In genomic region chr2:119326161-119327101, GRCm38 (mm10) we compare ENCODE assay signal across 8 mouse cellular contexts. TPM values are rescaled to one million over a fixed set of nuclear protein-coding genes. Genes with fewer than 3 reads are reported as not detected.
DNase-seq lines count a peak whose midpoint lies in the region; ATAC-seq and TF ChIP-seq lines count a peak whose summit lies in the region.

No protein-coding gene starts in this region.

- H3K36me3 ChIP-seq in heart, embryonic 12.5 days, result 0 out of 2 replicates have a peak, but pooled peaks cover 3% of the 10 kb centered on the region
- H3K36me3 ChIP-seq in limb, embryonic 12.5 days, result no peaks in the 10 kb centered on the region

- DNase-seq in kidney, adult 18-20 months, result peak; percentile 51
- DNase-seq in kidney, adult 9 months, result no peak
- DNase-seq in R1 (ENCODE audit: low read depth, low spot score) (peak; percentile 50), adipocyte (ENCODE audit: low spot score) (no peak)
- DNase-seq in testis, postnatal 10 days (ENCODE audit: low spot score), result no peak

- H3K4me3 ChIP-seq in heart, embryonic 12.5 days, result peak overlapping the region; percentile 57
- peak overlapping the region; percentile 51 for H3K4me3 ChIP-seq in limb, embryonic 12.5 days (replicated peaks)
- H3K4me3 ChIP-seq in olfactory bulb, adult 2 months (ENCODE audit: insufficient read depth, low read depth, low read length), result peak overlapping the region; percentile 51

- TF ChIP-seq POLR2A in olfactory bulb, adult 2 months (IDR thresholded peaks at IDR 0.05; ENCODE audit: insufficient read depth, low read depth, low read length), result no peak

- peak overlapping the region; percentile 53 for H3K27ac ChIP-seq in heart, embryonic 12.5 days (ENCODE audit: poor library complexity, severe bottlenecking)
- 0 out of 2 replicates have a peak overlapping the region, but pooled peaks have one; percentile 4 for H3K27ac ChIP-seq in limb, embryonic 12.5 days
- H3K27ac ChIP-seq in olfactory bulb, adult 2 months (ENCODE audit: insufficient read depth, low read depth, low read length), result no peak overlapping the region

- H3K9ac ChIP-seq in heart, embryonic 12.5 days, result peak overlapping the region; percentile 78
- H3K9ac ChIP-seq in limb, embryonic 12.5 days (replicated peaks), result peak overlapping the region; percentile 57

- H3K27me3 ChIP-seq in heart, embryonic 12.5 days (replicated peaks), result peaks cover 98% of the 10 kb centered on the region
- H3K27me3 ChIP-seq in limb, embryonic 12.5 days, result peaks cover 100% of the 10 kb centered on the region

- WGBS in heart, embryonic 12.5 days, result under 1% methylated on average over 61 of the region's 61 CpGs
- under 1% methylated on average over 61 of the region's 61 CpGs for WGBS in limb, embryonic 12.5 days
- whole genome bisulfite sequencing in olfactory bulb, adult 2 months, result under 1% methylated on average over 61 of the region's 61 CpGs

- peak overlapping the region; percentile 85 for H3K4me2 ChIP-seq in heart, embryonic 12.5 days
- H3K4me2 ChIP-seq in limb, embryonic 12.5 days, result peak overlapping the region; percentile 82

- H3K9me3 ChIP-seq in heart, embryonic 12.5 days (replicated peaks), result no peaks in the 10 kb centered on the region
- no peaks in the 10 kb centered on the region for H3K9me3 ChIP-seq in limb, embryonic 12.5 days

- TF ChIP-seq CTCF in olfactory bulb, adult 2 months (IDR thresholded peaks at IDR 0.05; ENCODE audit: insufficient read depth, low read depth, low read length), result no peak; the same call in 1 of the 2 replicates

- no peak for ATAC-seq in heart, embryonic 12.5 days (ENCODE audit: insufficient number of reproducible peaks, low FRiP score)
- no peak for ATAC-seq in limb, embryonic 12.5 days (ENCODE audit: insufficient number of reproducible peaks, insufficient read depth, low FRiP score, low TSS enrichment, low read depth)

- peaks cover 58% of the 10 kb centered on the region for H3K4me1 ChIP-seq in heart, embryonic 12.5 days (replicated peaks)
- H3K4me1 ChIP-seq in limb, embryonic 12.5 days (replicated peaks), result peaks cover 55% of the 10 kb centered on the region
- peaks cover 49% of the 10 kb centered on the region for H3K4me1 ChIP-seq in olfactory bulb, adult 2 months (ENCODE audit: control insufficient read depth, insufficient read depth, low read length)

RNA-seq across cellular contexts. Expression of gene Dll4, which starts 0.8 kb away (rescaled TPM):
- polyA plus RNA-seq in heart, embryonic 12.5 days (2016; fragmentation: Nextera tagmentation; extraction: Ambion mirVana), result 6.5 and 6.8 TPM in 2 replicates
- polyA plus RNA-seq in limb, embryonic 12.5 days (2016; fragmentation: Nextera tagmentation; extraction: Ambion mirVana), result 4.8 and 5.3 TPM in 2 replicates
- polyA plus RNA-seq in olfactory bulb, adult 2 months (2012; ENCODE audit: insufficient read depth, insufficient read length, low replicate concordance, missing spikeins), result not detected in 2 replicates

RNA-seq across cellular contexts. Expression of gene Chac1, which starts 24.6 kb away (rescaled TPM):
- polyA plus RNA-seq in heart, embryonic 12.5 days (2016; fragmentation: Nextera tagmentation; extraction: Ambion mirVana), result 0.12 and 0.31 TPM in 2 replicates
- polyA plus RNA-seq in limb, embryonic 12.5 days (2016; fragmentation: Nextera tagmentation; extraction: Ambion mirVana), result 0.45 and 0.68 TPM in 2 replicates
- polyA plus RNA-seq in olfactory bulb, adult 2 months (2012; ENCODE audit: insufficient read depth, insufficient read length, low replicate concordance, missing spikeins), result not detected in 2 replicates

RNA-seq across cellular contexts. Expression of gene Vps18, which starts 37.9 kb away (rescaled TPM):
- polyA plus RNA-seq in heart, embryonic 12.5 days (2016; fragmentation: Nextera tagmentation; extraction: Ambion mirVana), result 15.2 and 15.8 TPM in 2 replicates
- polyA plus RNA-seq in limb, embryonic 12.5 days (2016; fragmentation: Nextera tagmentation; extraction: Ambion mirVana), result 23.8 and 24.6 TPM in 2 replicates
- polyA plus RNA-seq in olfactory bulb, adult 2 months (2012; ENCODE audit: insufficient read depth, insufficient read length, low replicate concordance, missing spikeins), result not detected in 2 replicates

RNA-seq across cellular contexts. Expression of gene Rhov, which starts 55.4 kb away (rescaled TPM):
- polyA plus RNA-seq in heart, embryonic 12.5 days (2016; fragmentation: Nextera tagmentation; extraction: Ambion mirVana), result 0.10 and 0.13 TPM in 2 replicates
- 8.5 TPM in 2 replicates for polyA plus RNA-seq in limb, embryonic 12.5 days (2016; fragmentation: Nextera tagmentation; extraction: Ambion mirVana)
- polyA plus RNA-seq in olfactory bulb, adult 2 months (2012; ENCODE audit: insufficient read depth, insufficient read length, low replicate concordance, missing spikeins), result not detected in 2 replicates

Comparison
In these comparisons a context has a peak if more than half of its experiments do, and no peak if none do; other contexts are left out.
1. DNase-seq: peak in kidney, adult 18-20 months (single experiment) and R1 (single experiment); none in kidney, adult 9 months (single experiment), testis, postnatal 10 days (single experiment) and adipocyte (single experiment).
2. RNA of gene Vps18, which starts 37.9 kb away (polyA plus RNA-seq): 23.8 to 24.6 TPM in limb, embryonic 12.5 days and 15.2 to 15.8 TPM in heart, embryonic 12.5 days; not detected in olfactory bulb, adult 2 months; every median in the first group is over 10 times any median in the second.
3. Peak in every context shown above with its lines, with median percentiles within 50 percentile points of each other: H3K4me3 ChIP-seq.